Mouse (Mus musculus): Measurements from ENCODE around the gene C130050O18Rik.

C130050O18Rik gene

GRCm38 (mm10) chr5:139397959-139398753 lies 6.9 kb upstream of the C130050O18Rik start:
- DNase-seq (ENCODE audit: low spot score), result peak; percentile 90

- DNase-seq (ENCODE audit: low spot score), result no peak
Measured at GRCm38 (mm10) chr5:139398786-139399185, 6.3 kb upstream of the C130050O18Rik start.

- DNase-seq (ENCODE audit: low spot score), result no peak
Measured at GRCm38 (mm10) chr5:139399991-139400390, 5.1 kb upstream of the C130050O18Rik start.

- DNase-seq (ENCODE audit: low spot score), result no peak
Measured at GRCm38 (mm10) chr5:139402106-139402505, 3.0 kb upstream of the C130050O18Rik start.

GRCm38 (mm10) chr5:139403692-139404260 lies 1.3 kb upstream of the C130050O18Rik start:
- DNase-seq (ENCODE audit: low spot score), result no peak

GRCm38 (mm10) chr5:139405478-139405877 lies 398 bp downstream of the C130050O18Rik start:
- DNase-seq (ENCODE audit: low spot score), result no peak

- no peak for DNase-seq (ENCODE audit: low spot score)
Measured at GRCm38 (mm10) chr5:139405953-139406352, 873 bp downstream of the C130050O18Rik start.

GRCm38 (mm10) chr5:139407121-139407885 lies 2.2 kb downstream of the C130050O18Rik start:
- no peak for DNase-seq (ENCODE audit: low spot score)

GRCm38 (mm10) chr5:139408511-139408910 lies 3.4 kb downstream of the C130050O18Rik start:
- DNase-seq (ENCODE audit: low spot score), result no peak

- peak; percentile 53 for DNase-seq (ENCODE audit: low spot score)
Measured at GRCm38 (mm10) chr5:139409412-139409811, 4.3 kb downstream of the C130050O18Rik start.

- DNase-seq (ENCODE audit: low spot score), result no peak
Measured at GRCm38 (mm10) chr5:139410056-139410455, 5.0 kb downstream of the C130050O18Rik start.

GRCm38 (mm10) chr5:139411117-139411516 lies 6.0 kb downstream of the C130050O18Rik start:
- no peak for DNase-seq (ENCODE audit: low spot score)

- DNase-seq (ENCODE audit: low spot score), result no peak
Measured at GRCm38 (mm10) chr5:139411665-139412314, 6.7 kb downstream of the C130050O18Rik start.

GRCm38 (mm10) chr5:139413545-139413944 lies 8.5 kb downstream of the C130050O18Rik start:
- no peak for DNase-seq (ENCODE audit: low spot score)

GRCm38 (mm10) chr5:139415001-139415400 lies 9.9 kb downstream of the C130050O18Rik start:
- DNase-seq (ENCODE audit: low spot score), result no peak

GRCm38 (mm10) chr5:139416942-139417341 lies 11.9 kb downstream of the C130050O18Rik start:
- no peak for DNase-seq (ENCODE audit: low spot score)

- DNase-seq (ENCODE audit: low spot score), result no peak
Measured at GRCm38 (mm10) chr5:139417480-139417879, 12.4 kb downstream of the C130050O18Rik start.

GRCm38 (mm10) chr5:139418110-139418509 lies 13.0 kb downstream of the C130050O18Rik start:
- no peak for DNase-seq (ENCODE audit: low spot score)

GRCm38 (mm10) chr5:139418633-139419032 lies 13.6 kb downstream of the C130050O18Rik start:
- no peak for DNase-seq (ENCODE audit: low spot score)

- DNase-seq (ENCODE audit: low spot score), result peak; percentile 49
Measured at GRCm38 (mm10) chr5:139423026-139423865, 18.2 kb downstream of the C130050O18Rik start, which contains the start of gene Gper1. Gene Gper1, plus strand, starts transcription at chr5:139423151.

GRCm38 (mm10) chr5:139425198-139425597 lies 20.1 kb downstream of the C130050O18Rik start:
- no peak for DNase-seq (ENCODE audit: low spot score)
